Mouse (Mus musculus) kidney, embryonic 14.5 days (tissue): ENCODE results near the gene Slc25a35. TPM values are rescaled to one million over a fixed set of nuclear protein-coding genes. Genes with fewer than 3 reads are reported as not detected.
A peak's percentile ranks its signal among the peaks of the same experiment; 100 is the strongest.
"Not testable (repeated sequence)": the region's sequence is repeated elsewhere in the genome, so short reads cannot be mapped to it uniquely, and the experiment has no call there.

Experiments
- ATAC-seq: fragments of 200-750 bp; cut with Nextera tagmentation; 2 replicates; pipeline ENCODE4 v1.8.0; 2017; ENCODE audit warnings: moderate number of reproducible peaks, mild to moderate bottlenecking, moderate TSS enrichment, moderate library complexity; ENCODE audit not compliant: low FRiP score, low TSS enrichment
- H3K27ac ChIP-seq: fragments of 300-500 bp; sonication (generic); 2 replicates; pipeline ENCODE4 v1.5.1; 2014; ENCODE audit warnings: low read depth, mild to moderate bottlenecking, low read length, moderate library complexity, mixed read lengths
- H3K27me3 ChIP-seq: fragments of 300-500 bp; sonication (generic); 2 replicates; pipeline ENCODE4 v1.6.1; 2014; ENCODE audit warnings: mild to moderate bottlenecking, low read length; ENCODE audit not compliant: control insufficient read depth, insufficient read depth
- H3K36me3 ChIP-seq: fragments of 300-500 bp; sonication (generic); 2 replicates; pipeline ENCODE4 v1.6.1; 2014; ENCODE audit warnings: low read length, mixed read lengths; ENCODE audit not compliant: control insufficient read depth, insufficient read depth
- H3K4me1 ChIP-seq: fragments of 300-500 bp; sonication (generic); 2 replicates; pipeline ENCODE4 v1.6.1; 2014; ENCODE audit warnings: low read length, mixed read lengths; ENCODE audit not compliant: control insufficient read depth, insufficient read depth
- H3K4me2 ChIP-seq: fragments of 300-500 bp; sonication (generic); replicated peaks from 2 replicates; pipeline ENCODE4 v1.6.1; 2014; ENCODE audit warnings: low read depth, mild to moderate bottlenecking, low read length
- H3K4me3 ChIP-seq: fragments of 300-500 bp; sonication (generic); 2 replicates; pipeline ENCODE4 v1.5.1; 2014; ENCODE audit warnings: mild to moderate bottlenecking, low read length
- H3K9ac ChIP-seq: fragments of 300-500 bp; sonication (generic); 2 replicates; pipeline ENCODE4 v1.6.1; 2014; ENCODE audit warnings: low read depth, mild to moderate bottlenecking, low read length, moderate library complexity
- H3K9me3 ChIP-seq: fragments of 300-500 bp; sonication (generic); 2 replicates; pipeline ENCODE4 v1.6.1; 2016; ENCODE audit warnings: low read length; ENCODE audit not compliant: control insufficient read depth
- WGBS: fragments of 180-500 bp; shearing (Covaris S2); extraction: QIAGEN DNeasy Blood & Tissue Kit; methylation state at CpG from one replicate; pipeline ENCODE4 v1.1.7; 2014; 5-methylcytosine and 5-hydroxymethylcytosine counted together
- polyA plus RNA-seq: library from polyadenylated mRNA; unstranded; fragments of >200 nt; fragmentation: Nextera tagmentation; extraction: Ambion mirVana; gene quantifications from 2 replicates; pipeline ENCODE4 v1.2.1, GENCODE M21; 2014

Gene Slc25a35
- polyA plus RNA-seq, 1 experiment from 2014 or later: 4.5 TPM

DNA sequence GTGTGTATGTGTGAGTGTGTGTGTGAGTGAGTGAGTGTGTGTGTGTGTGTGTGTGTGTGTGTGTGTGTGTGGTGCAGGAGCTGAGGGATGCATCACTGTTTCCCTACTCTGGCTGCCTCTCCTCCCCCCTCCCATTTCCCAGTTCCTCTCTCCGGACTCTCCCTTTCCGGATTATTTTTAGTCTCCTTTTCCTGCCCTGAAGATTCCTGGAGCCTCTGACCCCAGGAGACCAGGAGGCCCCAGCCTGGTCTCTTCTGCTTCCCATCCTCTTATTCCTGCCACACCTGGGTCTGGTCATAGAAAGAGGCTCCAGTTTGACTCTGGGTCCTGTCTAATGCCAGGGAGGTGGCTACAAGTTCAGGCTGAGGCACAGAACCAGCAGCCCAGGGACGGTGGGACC is 11.8 kb upstream of the Slc25a35 start:
- Histone ChIP-seq H3K4me2 (peak overlapping the region; percentile 6; the same call in 1 of the 2 replicates), H3K27ac (peak overlapping the region; percentile 20; the same call in 1 of the 2 replicates), H3K27me3 (peaks cover 16% of the 10 kb centered on the region), H3K9me3 (no peaks in the 10 kb centered on the region), H3K4me1 (no peaks in the 10 kb centered on the region; the same call in 1 of the 2 replicates), H3K36me3 (no peaks in the 10 kb centered on the region), H3K9ac (no peak overlapping the region), H3K4me3 (peak overlapping the region; percentile 30)
- 34% methylated on average over 3 of the region's 3 CpGs for WGBS
- ATAC-seq: no peak

DNA sequence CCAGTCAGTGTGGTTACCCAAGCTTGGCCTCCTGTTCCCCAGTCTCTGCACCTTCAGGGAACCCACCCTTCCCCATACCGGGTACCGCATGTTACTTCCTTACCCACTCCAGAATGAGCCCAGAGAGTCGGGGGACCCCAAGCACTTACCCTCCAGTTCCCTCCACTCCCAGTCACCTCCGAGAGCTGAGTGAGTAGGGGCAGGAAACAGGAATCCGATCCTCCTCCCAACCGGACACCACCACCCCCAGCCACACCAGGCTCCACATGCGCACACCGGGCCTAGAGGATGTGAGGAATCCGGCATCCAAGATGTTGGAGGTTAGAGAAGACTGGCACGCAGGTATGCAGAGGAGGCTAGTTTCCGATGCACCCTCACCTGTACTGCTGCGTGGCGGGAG is 11.2 kb upstream of the Slc25a35 start:
- Histone ChIP-seq H3K9ac (no peak overlapping the region; the same call in 1 of the 2 replicates), H3K27ac (peak overlapping the region; percentile 60; the same call in 1 of the 2 replicates), H3K36me3 (no peaks in the 10 kb centered on the region), H3K9me3 (no peaks in the 10 kb centered on the region), H3K27me3 (peaks cover 16% of the 10 kb centered on the region), H3K4me1 (no peaks in the 10 kb centered on the region; the same call in 1 of the 2 replicates), H3K4me3 (peak overlapping the region; percentile 30), H3K4me2 (peak overlapping the region; percentile 6; the same call in 1 of the 2 replicates)
- 27% methylated on average over 13 of the region's 13 CpGs for WGBS
- peak; percentile 40 for ATAC-seq

DNA sequence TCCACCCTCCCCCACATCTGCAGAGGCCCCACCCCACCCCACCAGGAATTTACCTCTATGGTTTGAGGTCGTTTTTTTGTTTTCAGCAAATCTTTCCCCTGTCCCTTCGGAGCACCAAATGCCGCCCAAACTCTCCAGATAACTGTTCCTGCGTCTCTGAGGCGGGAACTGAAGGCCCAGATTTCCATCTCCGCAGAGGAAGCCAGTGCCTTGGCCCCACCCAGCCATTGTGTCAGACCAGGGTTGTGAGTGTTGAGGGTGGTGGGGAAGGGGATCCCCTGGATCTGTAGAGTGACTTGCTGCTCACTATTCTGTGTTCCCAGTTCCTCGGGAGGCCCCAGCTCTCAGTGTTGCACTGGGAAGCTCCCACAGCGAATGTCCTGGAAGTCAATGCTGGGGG is 10.6 kb upstream of the Slc25a35 start, which contains the start of gene Arhgef15:
Arhgef15 (minus strand) TSS at position 173 of the 400 bp plus-strand sequence.
- Histone ChIP-seq H3K4me2 (peak within 1 kb of the TSS; percentile 6; the same call in 1 of the 2 replicates), H3K9me3 (no peaks in the 10 kb centered on the region), H3K27me3 (peaks cover 16% of the 10 kb centered on the region), H3K4me1 (no peaks in the 10 kb centered on the region; the same call in 1 of the 2 replicates), H3K4me3 (peak within 1 kb of the TSS; percentile 30), H3K9ac (peak within 1 kb of the TSS; percentile 28), H3K36me3 (no peaks in the 10 kb centered on the region), H3K27ac (peak within 1 kb of the TSS; percentile 60; the same call in 1 of the 2 replicates)
- no peak for ATAC-seq
- 39% methylated on average over 8 of the region's 8 CpGs for WGBS

DNA sequence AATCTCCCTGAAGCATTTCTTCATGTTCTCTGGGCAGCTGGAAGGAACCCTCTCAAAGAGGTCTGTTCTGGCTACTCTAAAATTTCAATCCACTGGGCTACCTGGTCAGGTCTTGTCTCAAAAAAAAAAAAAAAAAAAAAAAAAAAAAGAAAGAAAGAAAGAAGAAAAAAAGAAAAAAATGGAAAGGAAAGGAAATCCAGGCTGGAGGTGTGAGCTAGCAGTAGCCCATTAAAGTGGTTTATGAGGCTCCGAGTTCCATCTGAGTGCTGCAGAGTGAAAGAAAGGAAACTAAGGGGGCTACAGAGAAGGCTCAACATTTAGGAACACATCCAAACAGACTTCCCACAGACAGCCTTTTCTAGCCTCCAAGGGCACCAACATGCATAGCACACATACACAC is 10.0 kb upstream of the Slc25a35 start:
- Histone ChIP-seq H3K9me3 (no peaks in the 10 kb centered on the region), H3K4me1 (no peaks in the 10 kb centered on the region; the same call in 1 of the 2 replicates), H3K4me2 (no peak overlapping the region), H3K27ac (no peak overlapping the region), H3K9ac (no peak overlapping the region), H3K36me3 (no peaks in the 10 kb centered on the region), H3K27me3 (peaks cover 15% of the 10 kb centered on the region), H3K4me3 (no peak overlapping the region)
- ATAC-seq: no peak
- whole genome bisulfite sequencing: 80% methylated on average over 1 of the region's 1 CpGs

DNA sequence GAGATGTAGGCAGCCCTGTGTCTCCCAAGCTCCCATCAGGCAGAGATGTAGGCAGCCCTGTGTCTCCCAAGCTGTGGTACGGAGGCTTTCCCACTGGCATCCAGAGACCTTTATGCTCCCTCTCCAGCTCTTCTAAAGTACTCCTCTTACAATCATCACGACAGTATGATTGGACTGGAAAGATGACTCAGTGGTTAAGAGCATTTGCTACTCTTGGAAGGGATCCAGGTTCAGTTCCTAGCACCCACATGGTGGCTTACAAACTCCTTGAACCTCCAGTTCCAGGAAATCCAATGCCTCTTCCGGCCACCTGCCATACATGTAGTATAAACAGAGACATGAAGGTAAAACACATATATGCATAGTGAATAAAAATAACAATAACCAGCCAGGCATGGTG is 6.3 kb upstream of the Slc25a35 start:
- no peak for ATAC-seq
- no peak overlapping the region for H3K9ac ChIP-seq
- H3K27ac ChIP-seq: no peak overlapping the region
- no peak overlapping the region for H3K4me2 ChIP-seq
- H3K4me1 ChIP-seq: no peaks in the 10 kb centered on the region
- 87% methylated on average over 3 of the region's 3 CpGs for WGBS
- H3K4me3 ChIP-seq: no peak overlapping the region
- H3K36me3 ChIP-seq: no peaks in the 10 kb centered on the region
- no peaks in the 10 kb centered on the region for H3K27me3 ChIP-seq
- H3K9me3 ChIP-seq: no peaks in the 10 kb centered on the region

DNA sequence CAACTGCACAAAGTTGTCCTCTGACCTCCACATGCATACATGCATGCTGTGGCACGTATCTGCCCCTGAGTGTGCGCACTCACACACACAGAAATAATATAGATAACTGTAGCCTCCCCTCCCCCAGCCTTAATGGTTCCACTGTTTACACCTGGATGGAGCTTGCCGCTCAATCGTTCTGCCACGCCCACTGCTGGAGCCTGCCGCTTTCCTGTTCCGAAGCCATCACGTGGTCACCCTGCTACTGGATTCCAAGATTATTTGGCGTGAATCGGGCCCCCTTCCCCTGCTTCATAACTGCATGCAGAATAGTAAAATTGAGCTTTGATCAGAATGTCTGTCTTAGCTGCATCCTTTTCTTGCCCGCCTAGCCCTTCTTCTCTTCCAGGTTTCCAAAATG is 5.8 kb upstream of the Slc25a35 start:
- not testable (repeated sequence) for H3K4me2 ChIP-seq, ATAC-seq, H3K27ac ChIP-seq, H3K27me3 ChIP-seq, H3K9me3 ChIP-seq, H3K36me3 ChIP-seq, H3K9ac ChIP-seq, H3K4me1 ChIP-seq, H3K4me3 ChIP-seq
- 22% methylated on average over 11 of the region's 11 CpGs for WGBS

DNA sequence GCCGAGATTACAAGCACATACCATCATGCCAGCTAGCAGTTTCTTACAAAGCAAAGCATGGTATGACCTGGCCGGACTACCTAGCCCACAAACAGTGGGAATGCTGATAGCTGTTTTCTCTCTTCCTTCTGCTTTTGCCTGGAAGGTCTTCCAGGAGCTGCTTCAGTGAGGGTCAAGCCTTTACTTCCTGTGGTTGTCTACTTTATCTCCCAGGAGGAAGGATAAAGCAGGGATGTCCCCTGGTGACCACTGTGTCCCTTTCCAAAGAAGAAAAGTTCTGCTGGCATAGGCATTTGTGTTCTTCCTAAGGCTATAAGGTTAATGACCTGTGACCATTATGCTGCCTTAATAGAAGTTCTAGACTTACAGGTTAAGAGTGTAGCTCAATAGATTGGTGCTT is 4.5 kb upstream of the Slc25a35 start:
- no peak overlapping the region for H3K4me3 ChIP-seq
- no peak overlapping the region for H3K27ac ChIP-seq
- H3K9me3 ChIP-seq: no peaks in the 10 kb centered on the region
- no peaks in the 10 kb centered on the region for H3K36me3 ChIP-seq
- no peak overlapping the region for H3K4me2 ChIP-seq
- H3K27me3 ChIP-seq: no peaks in the 10 kb centered on the region
- 83% methylated on average over 2 of the region's 2 CpGs for WGBS
- H3K9ac ChIP-seq: no peak overlapping the region
- ATAC-seq: no peak
- H3K4me1 ChIP-seq: peaks cover 6% of the 10 kb centered on the region

DNA sequence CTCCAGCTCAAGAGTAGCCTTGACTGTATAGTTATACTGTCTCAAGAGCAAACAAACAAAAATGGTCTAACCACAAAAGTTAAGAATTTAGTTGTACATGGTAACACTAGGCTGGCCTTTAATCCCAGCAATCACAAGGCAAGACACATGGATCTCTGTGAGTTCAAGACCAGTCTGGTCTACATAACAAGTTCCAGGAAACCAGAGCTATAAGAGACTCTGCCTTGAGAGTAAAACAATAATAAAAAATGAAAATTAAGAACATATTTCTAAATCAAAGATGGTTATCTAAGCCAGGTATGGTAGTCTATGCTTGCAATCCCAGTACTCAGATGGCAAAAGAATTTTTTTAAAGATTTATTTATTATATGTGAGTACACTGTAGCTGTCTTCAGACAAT is 2.9 kb upstream of the Slc25a35 start:
- Histone ChIP-seq H3K9ac (no peak overlapping the region), H3K4me2 (no peak overlapping the region), H3K4me3 (no peak overlapping the region), H3K27me3 (no peaks in the 10 kb centered on the region), H3K36me3 (no peaks in the 10 kb centered on the region), H3K4me1 (peaks cover 8% of the 10 kb centered on the region), H3K9me3 (no peaks in the 10 kb centered on the region), H3K27ac (no peak overlapping the region)
- ATAC-seq: no peak

DNA sequence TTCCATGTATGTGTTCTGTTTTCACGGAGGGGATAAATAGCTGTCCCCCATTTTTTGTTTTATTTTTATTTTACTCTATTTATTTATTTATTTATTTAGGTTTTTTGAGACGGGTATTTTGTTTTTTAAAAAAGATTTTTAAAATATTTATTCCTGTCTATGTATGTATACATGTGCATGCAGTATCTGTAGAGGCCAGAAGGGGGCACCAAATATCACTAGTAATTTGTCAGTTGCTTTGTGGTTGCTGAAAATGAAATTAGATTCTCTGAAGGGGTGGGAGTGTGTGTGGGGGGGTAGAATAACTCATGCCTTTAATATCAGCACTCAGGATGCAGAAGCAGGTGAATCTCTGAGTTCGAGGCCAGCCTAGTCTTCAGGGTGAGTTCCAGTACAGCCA is 2.1 kb upstream of the Slc25a35 start:
- H3K36me3 ChIP-seq: no peaks in the 10 kb centered on the region
- no peaks in the 10 kb centered on the region for H3K9me3 ChIP-seq
- no peak overlapping the region for H3K9ac ChIP-seq
- no peak overlapping the region for H3K4me2 ChIP-seq
- WGBS: 38% methylated on average over 3 of the region's 3 CpGs
- ATAC-seq: no peak
- H3K27me3 ChIP-seq: no peaks in the 10 kb centered on the region
- H3K4me1 ChIP-seq: peaks cover 8% of the 10 kb centered on the region
- no peak overlapping the region for H3K27ac ChIP-seq
- H3K4me3 ChIP-seq: no peak overlapping the region
